Mouse (Mus musculus) neutrophil, adult 83 days (primary cell): ENCODE measurements around the gene Btbd35f30. TPM values are rescaled to one million over a fixed set of nuclear protein-coding genes. Genes with fewer than 3 reads are reported as not detected.

Experiments used
- total RNA-seq, 2 experiments: library from RNA; stranded (reverse); gene quantifications; one replicate each; pipeline ENCODE4 v1.2.4; 2023

Gene Btbd35f30
- total RNA-seq, result not detected

GRCm38 (mm10) chrX:32894325-32894724 lies at the start of gene Btbd35f30:
TSS of gene Btbd35f30 (plus strand) at chrX:32894625.

GRCm38 (mm10) chrX:32941468-32941867 lies 47.0 kb downstream of the Btbd35f30 start, which contains the start of gene Gm21789:
TSS of gene Gm21789 (plus strand) at chrX:32941768.

Other genes starting within 250 kb of the Btbd35f30 start
- gene Gm5926, start 243.9 kb upstream of the Btbd35f30 start, total RNA-seq, result not detected
- not detected for gene Btbd35f21, start 168.5 kb upstream of the Btbd35f30 start, total RNA-seq
- gene Gm21789, start 47.1 kb downstream of the Btbd35f30 start, total RNA-seq, result not detected
- gene Btbd35f5, start 79.3 kb downstream of the Btbd35f30 start, total RNA-seq, result not detected